Mouse (Mus musculus) megakaryocyte, embryonic 14.5 days (primary cell): ENCODE data around the gene Atp6v1e1. TPM values are rescaled to one million over a fixed set of nuclear protein-coding genes. Genes with fewer than 3 reads are reported as not detected.

ENCODE experiments used
- H3K27me3 ChIP-seq: replicated peaks from 2 replicates; pipeline ENCODE3; 2012; ENCODE audit warnings: inconsistent platforms
- H3K36me3 ChIP-seq: replicated peaks from 2 replicates; pipeline ENCODE3; 2012; ENCODE audit warnings: low read length, inconsistent platforms, mixed read lengths
- H3K4me1 ChIP-seq: 2 replicates; pipeline ENCODE4 v1.6.1; 2012; ENCODE audit warnings: inconsistent platforms
- H3K4me3 ChIP-seq: replicated peaks from 2 replicates; pipeline ENCODE3; 2012; ENCODE audit warnings: moderate library complexity, mild to moderate bottlenecking, inconsistent platforms
- H3K9me3 ChIP-seq: 2 replicates; pipeline ENCODE4 v1.6.1; 2012; ENCODE audit warnings: inconsistent platforms
- FLI1 ChIP-seq: IDR thresholded peaks from 2 replicates; pipeline ENCODE4 v1.6.1; 2012; ENCODE audit warnings: low read length, inconsistent platforms, mixed read lengths
- GATA1 ChIP-seq: IDR thresholded peaks from 3 replicates; pipeline ENCODE4 v1.6.1; 2012; ENCODE audit warnings: mixed read lengths, low read length, inconsistent platforms, borderline replicate concordance
- polyA plus RNA-seq: library from polyadenylated mRNA; stranded (reverse); fragments of >175 nt; gene quantifications from 2 replicates; pipeline ENCODE4 v1.2.3, GENCODE M21; 2012; ENCODE audit warnings: low replicate concordance; ENCODE audit not compliant: insufficient read depth

Atp6v1e1 gene
- polyA plus RNA-seq, 1 experiment: 97.6 TPM

DNA sequence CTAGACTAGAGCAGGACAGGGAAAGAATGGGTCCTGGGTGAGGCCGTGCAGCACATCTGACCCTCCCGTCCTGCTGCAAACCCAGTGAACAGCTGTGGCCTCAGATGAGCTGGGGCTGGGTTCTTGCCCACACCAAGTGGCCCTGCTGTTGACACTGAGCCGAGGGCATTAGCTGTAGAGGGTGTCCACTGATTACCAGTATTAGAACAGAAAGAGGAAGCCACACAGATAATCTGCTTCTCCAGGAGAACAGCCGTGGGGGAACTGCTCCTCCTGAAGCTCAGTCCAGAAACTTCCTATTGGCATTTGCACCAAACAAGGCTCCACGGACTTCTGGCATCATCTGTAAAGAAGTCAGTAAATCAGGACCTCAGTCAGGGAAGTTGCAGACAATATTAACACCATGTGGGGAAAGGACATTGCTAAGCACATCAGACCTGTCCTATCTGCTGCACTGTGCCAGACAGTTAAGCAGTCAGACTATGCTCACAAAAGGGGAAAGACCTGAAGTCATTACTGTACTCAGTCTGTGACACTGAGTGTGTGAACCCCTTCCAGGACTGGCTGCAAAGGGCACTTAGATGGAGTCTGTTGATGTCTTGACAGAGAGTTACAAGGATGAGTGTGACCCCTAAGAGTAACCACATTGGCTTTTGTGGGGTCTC, 27.0 kb downstream of the Atp6v1e1 start:
- H3K36me3 ChIP-seq: peaks cover 98% of the 10 kb centered on the region
- no peak for TF ChIP-seq GATA1
- no peak for TF ChIP-seq FLI1
- no peaks in the 10 kb centered on the region for H3K27me3 ChIP-seq
- peaks cover 98% of the 10 kb centered on the region for H3K4me1 ChIP-seq
- no peaks in the 10 kb centered on the region for H3K9me3 ChIP-seq
- peak overlapping the region; percentile 85 for H3K4me3 ChIP-seq

DNA sequence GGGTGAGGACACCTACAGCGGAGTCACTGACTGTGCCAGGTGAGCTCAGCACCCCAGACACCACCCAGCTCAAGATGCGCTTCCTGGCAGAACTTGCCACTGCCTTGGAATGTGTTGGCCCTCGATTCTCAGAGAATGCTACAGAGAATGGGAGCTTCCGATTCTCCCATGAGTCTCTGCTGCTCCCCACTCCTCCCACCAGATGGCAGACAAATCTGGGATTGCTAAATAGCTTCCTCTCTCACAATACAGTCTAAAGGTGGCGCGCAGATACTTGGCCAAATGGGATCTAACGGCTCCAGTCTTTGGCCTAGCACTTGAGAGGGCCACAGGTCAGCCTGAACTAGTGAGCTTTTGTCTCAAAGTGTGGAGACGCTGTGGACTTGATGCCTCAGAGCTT, 29.6 kb downstream of the Atp6v1e1 start:
- H3K36me3 ChIP-seq: peaks cover 92% of the 10 kb centered on the region
- peaks cover 90% of the 10 kb centered on the region for H3K4me1 ChIP-seq
- TF ChIP-seq FLI1 (no peak), GATA1 (no peak)
- H3K27me3 ChIP-seq: no peaks in the 10 kb centered on the region
- no peaks in the 10 kb centered on the region for H3K9me3 ChIP-seq
- H3K4me3 ChIP-seq: no peak overlapping the region

DNA sequence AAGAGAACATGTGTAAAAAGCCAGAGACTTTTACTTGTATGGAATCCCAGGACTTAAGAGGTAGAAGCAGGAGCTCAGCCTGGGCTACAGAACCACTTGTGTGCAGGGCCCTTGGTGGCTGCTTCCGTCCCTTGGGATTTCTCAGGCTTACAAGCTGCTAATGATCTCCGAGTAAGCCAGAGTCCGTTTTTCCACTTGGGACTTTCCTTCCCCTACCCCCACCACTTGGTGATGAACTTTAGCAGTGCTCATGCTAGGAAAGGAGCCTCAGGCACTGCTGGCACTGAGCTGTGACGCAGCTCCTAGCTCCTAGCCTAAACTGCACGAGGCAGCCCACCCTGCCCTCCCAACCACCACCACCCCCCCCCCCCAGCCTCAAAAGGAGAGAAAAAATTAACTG, 31.9 kb downstream of the Atp6v1e1 start:
- no peaks in the 10 kb centered on the region for H3K9me3 ChIP-seq
- H3K27me3 ChIP-seq: no peaks in the 10 kb centered on the region
- H3K4me1 ChIP-seq: peaks cover 77% of the 10 kb centered on the region
- H3K36me3 ChIP-seq: peaks cover 83% of the 10 kb centered on the region
- TF ChIP-seq GATA1: no peak
- no peak for TF ChIP-seq FLI1
- H3K4me3 ChIP-seq: no peak overlapping the region

DNA sequence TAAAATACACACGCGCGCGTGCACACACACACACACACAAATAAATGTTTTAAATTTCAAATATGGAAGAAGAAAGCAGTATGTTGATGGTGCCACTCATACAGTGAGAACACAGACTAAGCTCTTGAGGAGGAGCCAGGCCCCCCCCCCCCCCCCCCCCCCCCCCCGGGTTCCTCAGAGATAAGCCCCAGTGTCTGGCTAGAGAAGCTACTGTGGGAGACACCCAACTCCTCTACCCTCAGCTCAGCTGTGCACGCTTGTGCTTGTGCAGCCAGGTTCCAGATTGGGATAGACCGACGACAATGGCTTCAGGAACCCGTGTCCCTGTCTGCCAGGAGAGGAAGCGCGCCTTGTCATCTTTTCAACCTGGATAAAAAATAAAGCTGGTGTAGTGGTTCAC, 32.4 kb downstream of the Atp6v1e1 start:
- Histone ChIP-seq H3K4me3 (no peak overlapping the region), H3K9me3 (no peaks in the 10 kb centered on the region), H3K27me3 (no peaks in the 10 kb centered on the region), H3K36me3 (peaks cover 83% of the 10 kb centered on the region), H3K4me1 (peaks cover 77% of the 10 kb centered on the region)
- TF ChIP-seq GATA1 (no peak), FLI1 (no peak)

DNA sequence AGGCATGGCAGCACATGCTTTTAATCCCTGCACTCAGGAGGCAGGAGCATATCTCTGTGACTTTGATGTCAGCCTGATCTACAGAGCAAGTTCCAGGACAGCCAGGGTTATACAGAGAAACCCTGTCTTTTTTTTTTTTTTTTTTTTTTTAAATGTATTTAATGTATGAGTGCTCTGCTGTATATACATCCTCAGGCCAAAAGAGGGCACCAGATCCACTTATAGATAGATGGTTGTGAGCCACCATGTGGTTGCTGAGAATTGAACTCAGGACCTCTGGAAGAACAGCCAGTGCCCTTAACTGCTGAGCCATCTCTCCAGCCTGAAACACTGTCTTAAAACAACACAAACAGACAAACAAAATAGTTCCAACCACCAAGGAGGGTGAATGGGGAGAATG, 33.7 kb downstream of the Atp6v1e1 start:
- H3K27me3 ChIP-seq: no peaks in the 10 kb centered on the region
- peaks cover 75% of the 10 kb centered on the region for H3K36me3 ChIP-seq
- TF ChIP-seq GATA1: no peak
- TF ChIP-seq FLI1: no peak
- peaks cover 75% of the 10 kb centered on the region for H3K4me1 ChIP-seq
- H3K4me3 ChIP-seq: no peak overlapping the region
- H3K9me3 ChIP-seq: no peaks in the 10 kb centered on the region

DNA sequence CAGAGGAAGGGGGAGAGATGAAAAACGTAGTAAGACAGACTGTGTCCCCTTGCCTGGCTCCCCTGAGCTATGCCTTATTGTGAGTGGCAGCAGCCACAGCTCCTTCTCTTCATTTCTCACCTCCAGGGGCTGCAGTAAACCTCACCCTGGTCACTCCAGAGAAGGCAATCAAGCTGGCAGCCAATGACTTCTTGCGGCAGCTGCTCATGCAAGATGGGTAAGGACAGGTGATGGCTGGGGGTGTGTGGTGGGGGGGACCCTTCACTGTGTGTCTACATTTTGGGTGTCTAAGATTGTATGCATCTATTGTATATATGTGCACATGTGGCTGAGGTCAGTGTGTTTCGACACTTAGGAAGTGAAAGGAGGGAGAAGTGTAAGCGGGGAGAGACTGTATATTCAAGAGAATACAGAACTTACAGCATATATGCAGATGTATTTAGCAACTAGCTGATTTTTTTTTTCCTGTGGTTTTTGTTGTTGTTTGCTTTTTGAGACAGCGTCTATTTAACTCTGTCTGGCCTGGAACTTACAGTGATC, 34.5 kb downstream of the Atp6v1e1 start:
- TF ChIP-seq FLI1: no peak
- TF ChIP-seq GATA1: no peak
- H3K4me1 ChIP-seq: peaks cover 72% of the 10 kb centered on the region
- no peaks in the 10 kb centered on the region for H3K9me3 ChIP-seq
- H3K27me3 ChIP-seq: no peaks in the 10 kb centered on the region
- H3K36me3 ChIP-seq: peaks cover 70% of the 10 kb centered on the region
- no peak overlapping the region for H3K4me3 ChIP-seq

DNA sequence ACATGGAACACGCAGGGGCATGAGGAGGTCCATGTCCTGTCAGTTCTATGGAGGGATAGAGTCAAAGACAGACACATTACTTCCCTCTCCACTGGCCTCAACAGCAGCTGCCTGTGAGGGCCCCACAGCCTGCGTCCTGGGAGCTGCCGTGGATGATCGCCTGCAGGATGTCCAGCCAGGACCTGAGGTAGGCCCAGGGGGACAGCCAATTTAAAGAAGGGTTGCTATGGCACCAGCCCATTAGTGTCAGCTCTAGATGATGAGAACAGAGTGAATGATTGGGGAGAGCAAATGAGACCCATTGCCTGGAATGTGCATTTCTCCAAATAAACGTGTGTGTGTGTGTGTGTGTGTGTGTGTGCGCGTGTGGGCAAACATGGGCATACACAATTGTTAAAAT, 38.2 kb downstream of the Atp6v1e1 start:
- Histone ChIP-seq H3K4me1 (peaks cover 40% of the 10 kb centered on the region), H3K27me3 (no peaks in the 10 kb centered on the region), H3K4me3 (no peak overlapping the region), H3K9me3 (no peaks in the 10 kb centered on the region), H3K36me3 (peaks cover 36% of the 10 kb centered on the region)
- TF ChIP-seq GATA1 (no peak), FLI1 (no peak)

DNA sequence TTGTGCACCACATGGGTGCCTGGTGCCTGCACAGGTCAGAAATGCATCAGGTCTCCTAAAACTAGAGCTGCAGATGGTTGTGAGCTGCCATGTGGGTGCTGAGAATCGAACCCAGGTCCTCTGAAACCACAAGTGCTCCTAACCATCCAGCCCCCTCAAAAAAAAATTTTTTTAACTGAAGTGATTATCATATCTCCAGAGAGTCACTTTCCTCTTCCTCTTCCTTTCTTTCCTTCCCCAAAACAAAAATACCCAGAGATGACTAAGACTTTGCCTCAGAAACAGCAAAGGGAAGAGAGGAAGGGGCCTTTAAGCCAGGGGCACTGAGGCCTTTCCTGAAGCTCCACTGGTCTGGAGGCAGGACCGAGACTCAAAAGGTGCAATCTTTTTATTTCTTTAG, 39.6 kb downstream of the Atp6v1e1 start:
- Histone ChIP-seq H3K36me3 (peaks cover 26% of the 10 kb centered on the region), H3K4me3 (no peak overlapping the region), H3K4me1 (peaks cover 37% of the 10 kb centered on the region), H3K27me3 (peaks cover 6% of the 10 kb centered on the region), H3K9me3 (no peaks in the 10 kb centered on the region)
- TF ChIP-seq FLI1 (no peak), GATA1 (no peak)

DNA sequence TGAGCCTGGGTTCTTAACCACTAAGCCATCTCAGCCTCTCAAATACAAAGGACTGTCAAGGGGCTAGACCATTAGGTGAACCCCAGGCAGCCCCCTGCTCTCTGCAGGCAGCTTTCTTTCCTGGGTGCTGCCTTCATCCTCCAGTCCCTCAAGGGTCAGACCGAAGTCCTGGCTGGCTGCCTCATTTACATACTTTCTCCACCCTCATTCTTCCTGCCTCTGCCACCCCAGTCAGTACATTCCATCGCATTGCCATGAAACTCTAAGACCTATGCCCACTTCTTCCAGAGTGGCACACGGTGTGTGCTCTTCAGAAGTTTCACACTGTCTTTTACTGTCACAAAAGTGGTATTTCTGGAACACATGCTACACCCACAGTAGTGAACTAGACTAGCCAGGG, 44.4 kb downstream of the Atp6v1e1 start:
- no peaks in the 10 kb centered on the region for H3K9me3 ChIP-seq
- peaks cover 20% of the 10 kb centered on the region for H3K4me1 ChIP-seq
- peaks cover 4% of the 10 kb centered on the region for H3K36me3 ChIP-seq
- H3K4me3 ChIP-seq: no peak overlapping the region
- H3K27me3 ChIP-seq: peaks cover 29% of the 10 kb centered on the region
- TF ChIP-seq GATA1 (no peak), FLI1 (no peak)

DNA sequence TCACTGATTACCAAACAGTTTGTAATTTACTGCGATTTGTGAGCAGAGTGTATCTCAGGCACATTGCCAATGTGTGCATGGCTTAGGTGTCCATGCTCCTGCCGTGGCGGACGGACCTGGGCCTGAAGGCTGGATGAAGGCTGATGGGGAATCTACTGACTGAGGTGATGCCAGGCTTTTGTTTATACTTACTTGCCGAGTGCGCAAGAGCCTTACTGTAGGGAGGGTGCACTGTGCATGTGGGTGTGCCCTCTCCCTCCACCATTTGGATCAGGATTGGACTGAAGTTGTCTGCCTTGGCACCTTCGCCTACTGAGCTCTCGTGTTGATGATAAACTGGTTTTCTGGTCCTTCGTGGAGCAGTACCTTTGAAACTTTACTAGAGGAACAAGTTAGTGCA, 45.1 kb downstream of the Atp6v1e1 start:
- H3K36me3 ChIP-seq: peaks cover 4% of the 10 kb centered on the region
- TF ChIP-seq GATA1: no peak
- TF ChIP-seq FLI1: no peak
- H3K4me1 ChIP-seq: peaks cover 17% of the 10 kb centered on the region
- no peak overlapping the region for H3K4me3 ChIP-seq
- H3K9me3 ChIP-seq: no peaks in the 10 kb centered on the region
- peaks cover 32% of the 10 kb centered on the region for H3K27me3 ChIP-seq

DNA sequence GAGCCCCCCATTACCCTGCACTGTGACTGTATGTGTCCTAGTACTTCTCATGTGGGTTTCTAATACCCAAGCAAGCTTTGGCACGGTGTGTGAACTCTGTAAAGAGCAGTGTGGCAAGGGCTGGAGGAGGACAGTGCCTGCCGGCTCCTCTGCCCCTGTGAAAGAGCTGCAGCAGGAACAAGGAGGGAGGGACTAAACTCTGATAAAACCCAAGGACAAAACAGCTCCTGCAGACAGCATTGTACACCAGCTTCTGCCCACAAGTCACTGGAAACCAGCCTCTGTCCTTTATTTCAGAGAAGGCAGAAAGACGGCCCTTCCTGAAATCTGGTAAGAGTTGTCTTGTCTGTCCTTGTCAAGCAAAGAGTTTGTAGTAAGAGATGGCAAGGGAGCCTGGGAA, 46.3 kb downstream of the Atp6v1e1 start:
- H3K4me1 ChIP-seq: peaks cover 20% of the 10 kb centered on the region
- H3K27me3 ChIP-seq: peaks cover 32% of the 10 kb centered on the region
- H3K4me3 ChIP-seq: no peak overlapping the region
- peaks cover 4% of the 10 kb centered on the region for H3K36me3 ChIP-seq
- no peak for TF ChIP-seq FLI1
- no peak for TF ChIP-seq GATA1
- no peaks in the 10 kb centered on the region for H3K9me3 ChIP-seq
